Mouse (Mus musculus) liver, adult 2 months (tissue): ENCODE measurements at regions not wholly inside any gene's neighbourhood (a gene's known extent, or its start where the extent isn't known, plus 50 kb on each side); places are given as distances from the start of the nearest gene placed in this dataset.

Experiments
- DNase-seq: peaks from one replicate; pipeline ENCODE4 v3.0.0-alpha.2; 2011; ENCODE audit warnings: low read depth, low spot score; ENCODE audit errors: extremely low read depth
- H3K27ac ChIP-seq: fragments of 200-500 bp; replicated peaks from 2 replicates; pipeline ENCODE4 v1.5.1; 2012; ENCODE audit warnings: low read depth, mild to moderate bottlenecking, control low read depth, inconsistent platforms, low read length; ENCODE audit not compliant: insufficient read depth
- H3K27me3 ChIP-seq: fragments of 200-500 bp; 2 replicates; pipeline ENCODE4 v1.6.1; 2012; ENCODE audit warnings: mild to moderate bottlenecking, moderate library complexity, low read length, inconsistent platforms; ENCODE audit not compliant: control insufficient read depth, insufficient read depth
- H3K36me3 ChIP-seq: fragments of 200-500 bp; 2 replicates; pipeline ENCODE4 v1.6.1; 2012; ENCODE audit warnings: low read length, inconsistent platforms; ENCODE audit not compliant: control insufficient read depth, insufficient read depth
- H3K4me1 ChIP-seq: fragments of 200-500 bp; 2 replicates; pipeline ENCODE4 v1.6.1; 2011; ENCODE audit warnings: low read length; ENCODE audit not compliant: control insufficient read depth, insufficient read depth
- H3K4me3 ChIP-seq: fragments of 200-500 bp; 2 replicates; pipeline ENCODE4 v1.5.1; 2011; ENCODE audit warnings: low read depth, mild to moderate bottlenecking, control low read depth, low read length, moderate library complexity; ENCODE audit not compliant: insufficient read depth
- H3K79me2 ChIP-seq: fragments of 200-500 bp; 2 replicates; pipeline ENCODE4 v1.6.1; 2012; ENCODE audit warnings: inconsistent platforms, mild to moderate bottlenecking, low read length, moderate library complexity; ENCODE audit not compliant: control insufficient read depth, insufficient read depth
- H3K9ac ChIP-seq: fragments of 200-500 bp; 2 replicates; pipeline ENCODE4 v1.6.1; 2012; ENCODE audit warnings: low read depth, mild to moderate bottlenecking, control low read depth, inconsistent platforms, low read length
- CTCF ChIP-seq: fragments of 200-500 bp; IDR thresholded peaks from 2 replicates; pipeline ENCODE4 v1.5.1; 2011; ENCODE audit warnings: low read depth, low read length, control low read depth
- POLR2A ChIP-seq: fragments of 200-500 bp; IDR thresholded peaks from 2 replicates; pipeline ENCODE4 v1.6.1; 2011; ENCODE audit warnings: low read length, control low read depth; ENCODE audit not compliant: insufficient read depth; ENCODE audit errors: extremely low read depth
- WGBS: fragments of 180-500 bp; shearing (Covaris S2); methylation state at CpG from one replicate; pipeline ENCODE4 v1.1.7; 2018; 5-methylcytosine and 5-hydroxymethylcytosine counted together

DNA sequence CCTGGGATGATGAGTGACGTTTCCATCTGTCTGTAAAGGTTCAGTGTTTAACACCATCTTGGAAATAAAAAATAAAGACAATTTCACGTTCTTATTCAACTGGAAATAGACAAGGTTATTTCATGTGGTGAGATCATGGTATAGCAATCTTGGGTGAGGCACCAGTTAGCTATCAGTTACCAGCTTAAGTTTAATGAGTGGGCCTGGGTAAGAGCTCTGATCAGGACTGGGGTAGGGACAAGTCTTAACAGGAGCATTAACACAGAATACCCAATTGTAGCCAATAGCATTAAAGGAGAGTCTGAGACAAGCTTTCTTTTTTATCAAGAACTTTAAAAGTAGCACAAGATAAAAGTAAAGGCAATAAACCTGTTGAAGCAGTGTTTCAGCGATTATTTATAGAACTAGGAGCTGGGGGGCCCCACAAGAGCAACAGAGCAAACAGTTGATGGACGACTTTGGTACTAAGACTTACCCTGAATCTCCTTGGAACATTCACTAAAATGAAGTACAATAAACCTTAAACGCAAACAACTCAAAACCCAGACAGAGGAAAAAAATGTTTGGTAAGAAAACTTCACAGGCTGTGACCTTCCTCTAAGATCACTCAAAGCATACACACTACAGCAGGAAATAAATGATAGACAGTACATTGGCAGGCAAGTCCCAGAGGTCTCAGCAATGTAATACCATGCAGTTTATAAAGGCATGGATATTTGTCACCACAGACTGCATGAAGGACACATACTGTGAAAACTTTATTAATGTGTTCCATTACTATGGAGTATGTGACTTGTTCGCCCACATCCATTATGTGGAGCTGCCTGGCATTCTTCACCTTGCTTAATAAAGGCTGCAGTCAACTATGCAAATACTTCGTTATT lies 202.9 kb upstream of the Tmeff2 start:
- Histone ChIP-seq H3K27ac (no peak overlapping the region), H3K4me1 (no peaks in the 10 kb centered on the region), H3K27me3 (no peaks in the 10 kb centered on the region), H3K4me3 (no peak overlapping the region), H3K36me3 (no peaks in the 10 kb centered on the region), H3K79me2 (no peaks in the 10 kb centered on the region), H3K9ac (no peak overlapping the region)
- DNase-seq = no peak
- TF ChIP-seq POLR2A (no peak), CTCF (no peak)
- WGBS = 83% methylated on average over 7 of the region's 7 CpGs

DNA sequence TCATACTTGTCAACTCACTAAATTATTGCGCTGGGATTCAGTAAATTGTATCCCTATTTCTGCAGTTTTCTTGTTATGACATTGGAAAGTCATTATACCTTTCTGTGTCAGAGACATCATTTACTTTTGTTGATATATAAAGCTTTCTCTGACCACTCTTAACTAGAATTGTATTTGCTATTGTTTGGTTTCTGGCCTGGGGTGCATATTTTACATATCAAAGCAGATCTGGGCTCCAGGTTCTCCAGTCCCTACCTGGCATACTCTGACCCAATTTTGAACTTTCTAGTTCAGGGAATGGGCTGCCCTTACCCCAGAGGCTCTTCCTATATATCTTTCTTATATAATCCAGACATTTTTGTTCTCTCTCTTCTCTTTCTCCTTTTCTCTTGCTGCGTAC lies 195.8 kb upstream of the Tmeff2 start:
- DNase-seq = no peak
- Histone ChIP-seq H3K27me3 (no peaks in the 10 kb centered on the region), H3K4me3 (no peak overlapping the region), H3K36me3 (no peaks in the 10 kb centered on the region), H3K9ac (no peak overlapping the region), H3K79me2 (no peaks in the 10 kb centered on the region), H3K4me1 (no peaks in the 10 kb centered on the region), H3K27ac (no peak overlapping the region)
- TF ChIP-seq POLR2A (no peak), CTCF (no peak)
- 97% methylated on average over 2 of the region's 2 CpGs for WGBS

DNA sequence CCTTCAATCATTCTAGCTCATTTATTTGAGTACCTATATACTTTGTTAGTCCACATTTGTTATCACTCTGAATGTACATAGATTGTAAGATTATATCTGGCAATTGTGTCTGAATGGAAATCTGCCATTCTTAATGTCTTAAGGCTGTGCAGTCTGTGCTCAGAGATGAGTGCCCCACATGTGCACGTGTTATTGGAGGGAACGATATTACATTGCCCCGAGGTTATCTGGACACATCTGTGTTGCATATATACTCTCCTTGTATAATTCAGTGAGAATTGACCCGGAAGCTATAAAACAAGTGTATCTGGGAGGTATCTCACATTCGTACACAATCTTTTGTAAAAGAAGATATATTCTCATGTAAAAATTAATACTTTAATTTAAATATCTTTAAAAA lies 155.4 kb upstream of the Tmeff2 start:
- TF ChIP-seq POLR2A (no peak), CTCF (no peak)
- DNase-seq = no peak
- no peak overlapping the region for H3K4me3 ChIP-seq
- H3K4me1 ChIP-seq = no peaks in the 10 kb centered on the region
- H3K27me3 ChIP-seq = no peaks in the 10 kb centered on the region
- H3K27ac ChIP-seq = no peak overlapping the region
- H3K36me3 ChIP-seq = no peaks in the 10 kb centered on the region
- no peak overlapping the region for H3K9ac ChIP-seq
- 91% methylated on average over 5 of the region's 5 CpGs for WGBS
- no peaks in the 10 kb centered on the region for H3K79me2 ChIP-seq

DNA sequence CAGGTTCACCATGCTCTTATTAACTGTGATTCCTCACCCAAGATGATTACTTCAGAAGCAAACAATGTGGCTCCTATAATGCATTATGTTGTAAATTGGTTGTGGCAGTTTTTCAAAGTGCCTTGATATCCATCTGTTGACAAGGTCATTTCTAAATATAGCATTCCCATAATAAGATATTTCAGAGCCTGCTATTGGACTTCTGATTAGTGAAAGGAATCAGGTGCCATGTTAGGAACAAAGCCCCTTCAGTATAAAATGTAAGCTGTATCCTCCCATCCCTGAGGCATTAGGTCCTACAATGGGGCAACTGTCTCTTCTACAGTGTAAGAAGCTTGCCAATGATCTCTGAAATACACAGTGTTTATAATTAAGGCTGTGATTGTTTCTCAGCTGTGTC lies 130.2 kb upstream of the Tmeff2 start:
- Histone ChIP-seq H3K9ac (no peak overlapping the region), H3K27me3 (no peaks in the 10 kb centered on the region), H3K36me3 (no peaks in the 10 kb centered on the region), H3K4me3 (no peak overlapping the region), H3K79me2 (no peaks in the 10 kb centered on the region), H3K4me1 (no peaks in the 10 kb centered on the region), H3K27ac (no peak overlapping the region)
- DNase-seq = no peak
- TF ChIP-seq CTCF (no peak), POLR2A (no peak)

DNA sequence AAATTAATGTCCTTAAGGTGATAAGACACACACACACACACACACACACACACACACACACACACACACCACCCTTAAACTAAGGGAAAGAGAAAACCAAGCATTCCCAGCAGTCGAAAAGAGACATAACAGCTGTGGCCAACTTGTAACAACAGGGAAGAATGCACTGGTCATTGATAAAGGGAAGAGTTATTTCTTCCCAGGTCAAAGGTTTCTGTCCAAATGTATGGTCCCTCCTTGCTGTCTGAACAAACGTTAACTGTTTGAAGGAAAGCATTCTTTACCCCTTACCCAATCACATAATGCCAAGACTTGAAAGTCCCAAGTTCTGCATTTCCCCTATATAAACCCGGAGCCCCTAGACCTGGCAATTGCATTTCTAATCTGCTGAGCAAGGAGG lies 105.2 kb upstream of the Tmeff2 start:
- no peaks in the 10 kb centered on the region for H3K4me1 ChIP-seq
- no peaks in the 10 kb centered on the region for H3K27me3 ChIP-seq
- TF ChIP-seq CTCF (no peak), POLR2A (no peak)
- no peak overlapping the region for H3K9ac ChIP-seq
- no peak for DNase-seq
- H3K27ac ChIP-seq = no peak overlapping the region
- H3K4me3 ChIP-seq = no peak overlapping the region
- WGBS = 65% methylated on average over 3 of the region's 3 CpGs
- H3K79me2 ChIP-seq = no peaks in the 10 kb centered on the region
- no peaks in the 10 kb centered on the region for H3K36me3 ChIP-seq

DNA sequence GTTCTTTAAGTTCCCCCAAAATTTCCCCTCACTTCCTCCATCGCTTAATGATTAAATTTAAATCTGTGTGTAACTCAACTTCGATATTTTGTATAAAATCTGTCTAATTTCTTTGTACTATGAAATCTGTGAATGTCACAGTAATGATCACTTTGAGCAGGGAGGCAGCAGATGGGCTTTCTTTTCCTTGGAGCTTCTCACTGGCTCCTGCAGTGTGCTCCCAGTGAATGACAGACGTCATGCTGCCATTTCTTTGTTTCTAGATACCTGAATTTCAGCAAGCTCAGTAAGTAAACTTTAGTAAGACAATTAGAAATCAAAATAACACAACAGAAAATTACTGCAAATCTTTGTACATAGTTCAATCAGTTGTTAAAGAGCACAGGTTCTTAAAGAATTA lies 102.3 kb upstream of the Tmeff2 start:
- WGBS = 78% methylated on average over 3 of the region's 3 CpGs
- Histone ChIP-seq H3K27me3 (no peaks in the 10 kb centered on the region), H3K79me2 (no peaks in the 10 kb centered on the region), H3K36me3 (no peaks in the 10 kb centered on the region), H3K27ac (no peak overlapping the region), H3K4me3 (no peak overlapping the region), H3K9ac (no peak overlapping the region), H3K4me1 (no peaks in the 10 kb centered on the region)
- TF ChIP-seq CTCF = no peak
- no peak for TF ChIP-seq POLR2A
- no peak for DNase-seq
